Comparison of ENCODE assay signal across 32 mouse cellular contexts in genomic region chr12:8939490-8939889, GRCm38 (mm10). TPM values are rescaled to one million over a fixed set of nuclear protein-coding genes. Genes with fewer than 3 reads are reported as not detected.
"Had no signal": no experiment of that assay in that cellular context is flagged by ENCODE, and none has a peak within 500 bp of the region (broad histone marks: within the 10 kb centered on the region; RNA-seq: fewer than 3 reads in every experiment).

No protein-coding gene starts in this region.

- H3K9ac ChIP-seq: embryonic facial prominence, embryonic 12.5 days; embryonic facial prominence, embryonic 13.5 days; embryonic facial prominence, embryonic 15.5 days; forebrain, embryonic 12.5 days; forebrain, embryonic 13.5 days; forebrain, embryonic 15.5 days; forebrain, postnatal 0 days had no signal

- H3K27ac ChIP-seq: embryonic facial prominence, embryonic 10.5 days; embryonic facial prominence, embryonic 12.5 days; embryonic facial prominence, embryonic 13.5 days; embryonic facial prominence, embryonic 15.5 days; forebrain, embryonic 10.5 days; forebrain, embryonic 12.5 days; forebrain, embryonic 13.5 days; forebrain, embryonic 15.5 days; gastrocnemius, adult 2 months; heart, adult 2 months had no signal

- H3K27me3 ChIP-seq: embryonic facial prominence, embryonic 12.5 days; embryonic facial prominence, embryonic 13.5 days; embryonic facial prominence, embryonic 15.5 days; forebrain, embryonic 12.5 days; forebrain, embryonic 13.5 days; forebrain, embryonic 15.5 days had no signal

- H3K4me2 ChIP-seq: embryonic facial prominence, embryonic 12.5 days; embryonic facial prominence, embryonic 13.5 days; embryonic facial prominence, embryonic 15.5 days; forebrain, embryonic 12.5 days; forebrain, embryonic 13.5 days; forebrain, embryonic 15.5 days had no signal

- DNase-seq: cerebellum, adult 2 months; cerebellum, adult 8-10 months; cerebellum, adult 9-10 months; cerebellum, adult 9-11 months; cerebellum, postnatal 10 days; cerebellum, postnatal 14 days; cerebellum, postnatal 25 days; cerebellum, postnatal 36 days; embryo, embryonic 11 days; forebrain, postnatal 0 days; gastrocnemius, adult 2 months; gastrocnemius, postnatal 10 days; gastrocnemius, postnatal 14 days; gastrocnemius, postnatal 25 days; gastrocnemius, postnatal 36 days; heart, adult 18-20 months; heart, adult 2 months had no signal

- ATAC-seq: forebrain, embryonic 13.5 days; forebrain, embryonic 14.5 days; forebrain, embryonic 16.5 days; forebrain, postnatal 0 days had no signal

- H3K4me1 ChIP-seq: embryonic facial prominence, embryonic 10.5 days; embryonic facial prominence, embryonic 12.5 days; embryonic facial prominence, embryonic 13.5 days; forebrain, embryonic 10.5 days; forebrain, embryonic 12.5 days; forebrain, embryonic 13.5 days; forebrain, embryonic 15.5 days had no signal

- H3K4me3 ChIP-seq: embryonic facial prominence, embryonic 10.5 days; embryonic facial prominence, embryonic 12.5 days; embryonic facial prominence, embryonic 13.5 days; embryonic facial prominence, embryonic 15.5 days; erythroblast, embryonic 14.5 days; forebrain, embryonic 10.5 days; forebrain, embryonic 12.5 days; forebrain, embryonic 13.5 days; forebrain, embryonic 15.5 days; gastrocnemius, adult 2 months; heart, adult 2 months had no signal

- H3K9me3 ChIP-seq: embryonic facial prominence, embryonic 10.5 days; embryonic facial prominence, embryonic 12.5 days; embryonic facial prominence, embryonic 13.5 days; embryonic facial prominence, embryonic 15.5 days; forebrain, embryonic 10.5 days; forebrain, embryonic 12.5 days; forebrain, embryonic 15.5 days had no signal

RNA-seq across cellular contexts. Expression of gene Matn3, which starts 8.2 kb away (rescaled TPM):
- total RNA-seq: common myeloid progenitor, adult 5-6 weeks; gastrocnemius, adult 18-20 months; granulocyte monocyte progenitor cell, adult 5-6 weeks; heart, adult 18-20 months; heart, adult 2 months had no signal
- polyA plus RNA-seq: cerebellum, adult 2 months; erythroblast, embryonic 14.5 days; gonadal fat pad, adult 2 months; heart, adult 2 months had no signal
